Mouse (Mus musculus): Measurements from ENCODE around the gene 2900011O08Rik. TPM values are rescaled to one million over a fixed set of nuclear protein-coding genes. Genes with fewer than 3 reads are reported as not detected.
"Not testable (repeated sequence)": the region's sequence is repeated elsewhere in the genome, so short reads cannot be mapped to it uniquely, and the experiment has no call there.

Gene 2900011O08Rik
- polyA plus RNA-seq, 1 experiment, result 0.38 TPM

- TF ChIP-seq CTCF (IDR thresholded peaks at IDR 0.05; ENCODE audit: borderline replicate concordance, control insufficient read depth, extremely low read depth, insufficient read depth, low read length, poor library complexity) (no peak), POLR2A (IDR thresholded peaks at IDR 0.05; ENCODE audit: control insufficient read depth, extremely low read depth, insufficient read depth, low read length, poor library complexity) (no peak)
- H3K4me3 ChIP-seq (ENCODE audit: control insufficient read depth, insufficient read depth, low read length), result no peak overlapping the region
Observed at GRCm38 (mm10) chr16:14058541-14058940, 72.1 kb downstream of the 2900011O08Rik start.

GRCm38 (mm10) chr16:14059118-14059854 lies 72.9 kb downstream of the 2900011O08Rik start:
- Histone ChIP-seq H3K36me3 (ENCODE audit: control insufficient read depth, insufficient read depth, low read length) (no peaks in the 10 kb centered on the region), H3K4me3 (ENCODE audit: control insufficient read depth, insufficient read depth, low read length) (no peak overlapping the region), H3K27me3 (ENCODE audit: control insufficient read depth, insufficient read depth, low read length) (no peaks in the 10 kb centered on the region), H3K27ac (ENCODE audit: control insufficient read depth, insufficient read depth, low read length) (no peak overlapping the region), H3K4me1 (replicated peaks; ENCODE audit: control insufficient read depth, insufficient read depth, low read length) (no peaks in the 10 kb centered on the region)
- DNase-seq, result no peak
- 83% methylated on average over 1 of the region's 1 CpGs for WGBS
- no peak for TF ChIP-seq CTCF (IDR thresholded peaks at IDR 0.05; ENCODE audit: borderline replicate concordance, control insufficient read depth, extremely low read depth, insufficient read depth, low read length, poor library complexity)
- TF ChIP-seq POLR2A (IDR thresholded peaks at IDR 0.05; ENCODE audit: control insufficient read depth, extremely low read depth, insufficient read depth, low read length, poor library complexity), result no peak

More at GRCm38 (mm10) chr16:14058541-14058940, 72.1 kb downstream of the 2900011O08Rik start:
- Histone ChIP-seq H3K27ac (ENCODE audit: control insufficient read depth, insufficient read depth, low read length) (no peak overlapping the region), H3K36me3 (ENCODE audit: control insufficient read depth, insufficient read depth, low read length) (no peaks in the 10 kb centered on the region), H3K4me1 (replicated peaks; ENCODE audit: control insufficient read depth, insufficient read depth, low read length) (no peaks in the 10 kb centered on the region), H3K27me3 (ENCODE audit: control insufficient read depth, insufficient read depth, low read length) (no peaks in the 10 kb centered on the region)
- DNase-seq, result no peak
- 70% methylated on average over 1 of the region's 1 CpGs for WGBS

- no peak for TF ChIP-seq POLR2A (IDR thresholded peaks at IDR 0.05; ENCODE audit: control insufficient read depth, extremely low read depth, insufficient read depth, low read length, poor library complexity)
- TF ChIP-seq CTCF (IDR thresholded peaks at IDR 0.05; ENCODE audit: borderline replicate concordance, control insufficient read depth, extremely low read depth, insufficient read depth, low read length, poor library complexity), result no peak
- Histone ChIP-seq H3K27ac (ENCODE audit: control insufficient read depth, insufficient read depth, low read length) (no peak overlapping the region), H3K36me3 (ENCODE audit: control insufficient read depth, insufficient read depth, low read length) (no peaks in the 10 kb centered on the region), H3K4me1 (replicated peaks; ENCODE audit: control insufficient read depth, insufficient read depth, low read length) (no peaks in the 10 kb centered on the region), H3K4me3 (ENCODE audit: control insufficient read depth, insufficient read depth, low read length) (no peak overlapping the region), H3K27me3 (ENCODE audit: control insufficient read depth, insufficient read depth, low read length) (no peaks in the 10 kb centered on the region)
- no peak for DNase-seq
- WGBS, result 84% methylated on average over 5 of the region's 5 CpGs
Observed at GRCm38 (mm10) chr16:14059869-14060268, 73.5 kb downstream of the 2900011O08Rik start.

GRCm38 (mm10) chr16:14066571-14066970 lies 80.2 kb downstream of the 2900011O08Rik start:
- not testable (repeated sequence) for H3K4me3 ChIP-seq (ENCODE audit: control insufficient read depth, insufficient read depth, low read length); H3K4me1 ChIP-seq (replicated peaks; ENCODE audit: control insufficient read depth, insufficient read depth, low read length); H3K27ac ChIP-seq (ENCODE audit: control insufficient read depth, insufficient read depth, low read length); DNase-seq; H3K36me3 ChIP-seq (ENCODE audit: control insufficient read depth, insufficient read depth, low read length); H3K27me3 ChIP-seq (ENCODE audit: control insufficient read depth, insufficient read depth, low read length)
- 94% methylated on average over 4 of the region's 4 CpGs for WGBS

- not testable (repeated sequence) for H3K27me3 ChIP-seq (ENCODE audit: control insufficient read depth, insufficient read depth, low read length); DNase-seq; H3K4me1 ChIP-seq (replicated peaks; ENCODE audit: control insufficient read depth, insufficient read depth, low read length); H3K4me3 ChIP-seq (ENCODE audit: control insufficient read depth, insufficient read depth, low read length); H3K27ac ChIP-seq (ENCODE audit: control insufficient read depth, insufficient read depth, low read length); H3K36me3 ChIP-seq (ENCODE audit: control insufficient read depth, insufficient read depth, low read length)
- WGBS, result 88% methylated on average over 2 of the region's 2 CpGs
Observed at GRCm38 (mm10) chr16:14068701-14069100, 82.3 kb downstream of the 2900011O08Rik start.

GRCm38 (mm10) chr16:14070471-14071169 lies 84.2 kb downstream of the 2900011O08Rik start:
- WGBS, result 85% methylated on average over 5 of the region's 5 CpGs
- no peaks in the 10 kb centered on the region for H3K4me1 ChIP-seq (replicated peaks; ENCODE audit: control insufficient read depth, insufficient read depth, low read length)
- no peak overlapping the region for H3K4me3 ChIP-seq (ENCODE audit: control insufficient read depth, insufficient read depth, low read length)
- DNase-seq, result no peak
- no peaks in the 10 kb centered on the region for H3K27me3 ChIP-seq (ENCODE audit: control insufficient read depth, insufficient read depth, low read length)
- TF ChIP-seq CTCF (IDR thresholded peaks at IDR 0.05; ENCODE audit: borderline replicate concordance, control insufficient read depth, extremely low read depth, insufficient read depth, low read length, poor library complexity), result no peak
- no peak for TF ChIP-seq POLR2A (IDR thresholded peaks at IDR 0.05; ENCODE audit: control insufficient read depth, extremely low read depth, insufficient read depth, low read length, poor library complexity)
- no peak overlapping the region for H3K27ac ChIP-seq (ENCODE audit: control insufficient read depth, insufficient read depth, low read length)
- no peaks in the 10 kb centered on the region for H3K36me3 ChIP-seq (ENCODE audit: control insufficient read depth, insufficient read depth, low read length)

- H3K4me1 ChIP-seq (replicated peaks; ENCODE audit: control insufficient read depth, insufficient read depth, low read length), result no peaks in the 10 kb centered on the region
- H3K4me3 ChIP-seq (ENCODE audit: control insufficient read depth, insufficient read depth, low read length), result no peak overlapping the region
- DNase-seq, result no peak
- TF ChIP-seq POLR2A (IDR thresholded peaks at IDR 0.05; ENCODE audit: control insufficient read depth, extremely low read depth, insufficient read depth, low read length, poor library complexity) (no peak), CTCF (IDR thresholded peaks at IDR 0.05; ENCODE audit: borderline replicate concordance, control insufficient read depth, extremely low read depth, insufficient read depth, low read length, poor library complexity) (no peak)
- no peaks in the 10 kb centered on the region for H3K36me3 ChIP-seq (ENCODE audit: control insufficient read depth, insufficient read depth, low read length)
- no peak overlapping the region for H3K27ac ChIP-seq (ENCODE audit: control insufficient read depth, insufficient read depth, low read length)
- 88% methylated on average over 2 of the region's 2 CpGs for WGBS
- no peaks in the 10 kb centered on the region for H3K27me3 ChIP-seq (ENCODE audit: control insufficient read depth, insufficient read depth, low read length)
Observed at GRCm38 (mm10) chr16:14082925-14083324, 96.5 kb downstream of the 2900011O08Rik start.
